Mouse (Mus musculus): ENCODE data around the gene Lrrc28. TPM values are rescaled to one million over a fixed set of nuclear protein-coding genes. Genes with fewer than 3 reads are reported as not detected.

Lrrc28 gene
- polyA plus RNA-seq, 1 experiment from 2014 or later: 39.7 TPM

GRCm38 (mm10) chr7:67681078-67681477 is 36.0 kb upstream of the Lrrc28 start:
- no peaks in the 10 kb centered on the region for H3K4me1 ChIP-seq (ENCODE audit: control insufficient read depth, insufficient read depth, low read length)
- H3K9ac ChIP-seq (replicated peaks; ENCODE audit: low read length): no peak overlapping the region
- ATAC-seq (ENCODE audit: low FRiP score, low TSS enrichment) (no peak), DNase-seq (no peak)
- H3K36me3 ChIP-seq (ENCODE audit: control insufficient read depth, insufficient read depth, low read length): 0 out of 2 replicates have a peak, but pooled peaks cover 4% of the 10 kb centered on the region
- no peak overlapping the region for H3K27ac ChIP-seq (replicated peaks; ENCODE audit: low read depth, low read length)
- H3K4me3 ChIP-seq (replicated peaks; ENCODE audit: low read depth, low read length): no peak overlapping the region
- no peak overlapping the region for H3K4me2 ChIP-seq (ENCODE audit: low read length)
- WGBS: 87% methylated on average over 9 of the region's 9 CpGs
- H3K9me3 ChIP-seq (ENCODE audit: control insufficient read depth, low read length): no peaks in the 10 kb centered on the region
- no peaks in the 10 kb centered on the region for H3K27me3 ChIP-seq (ENCODE audit: control insufficient read depth, insufficient read depth, low read length)

GRCm38 (mm10) chr7:67678878-67679499 is 33.9 kb upstream of the Lrrc28 start:
- Histone ChIP-seq H3K9ac (replicated peaks; ENCODE audit: low read length) (no peak overlapping the region), H3K36me3 (ENCODE audit: control insufficient read depth, insufficient read depth, low read length) (0 out of 2 replicates have a peak, but pooled peaks cover 4% of the 10 kb centered on the region), H3K27ac (replicated peaks; ENCODE audit: low read depth, low read length) (no peak overlapping the region), H3K27me3 (ENCODE audit: control insufficient read depth, insufficient read depth, low read length) (no peaks in the 10 kb centered on the region), H3K9me3 (ENCODE audit: control insufficient read depth, low read length) (no peaks in the 10 kb centered on the region), H3K4me1 (ENCODE audit: control insufficient read depth, insufficient read depth, low read length) (no peaks in the 10 kb centered on the region), H3K4me3 (replicated peaks; ENCODE audit: low read depth, low read length) (no peak overlapping the region), H3K4me2 (ENCODE audit: low read length) (no peak overlapping the region)
- no peak for DNase-seq
- WGBS: 96% methylated on average over 16 of the region's 16 CpGs
- ATAC-seq (ENCODE audit: low FRiP score, low TSS enrichment): no peak

GRCm38 (mm10) chr7:67673656-67674055 is 28.6 kb upstream of the Lrrc28 start:
- WGBS: 95% methylated on average over 5 of the region's 5 CpGs
- no peak for DNase-seq

GRCm38 (mm10) chr7:67672650-67673049 is 27.6 kb upstream of the Lrrc28 start:
- Histone ChIP-seq H3K4me3 (replicated peaks; ENCODE audit: low read depth, low read length) (no peak overlapping the region), H3K36me3 (ENCODE audit: control insufficient read depth, insufficient read depth, low read length) (no peaks in the 10 kb centered on the region; the same call in 1 of the 2 replicates), H3K4me1 (ENCODE audit: control insufficient read depth, insufficient read depth, low read length) (no peaks in the 10 kb centered on the region), H3K4me2 (ENCODE audit: low read length) (no peak overlapping the region), H3K27me3 (ENCODE audit: control insufficient read depth, insufficient read depth, low read length) (no peaks in the 10 kb centered on the region), H3K9ac (replicated peaks; ENCODE audit: low read length) (no peak overlapping the region), H3K27ac (replicated peaks; ENCODE audit: low read depth, low read length) (no peak overlapping the region), H3K9me3 (ENCODE audit: control insufficient read depth, low read length) (no peaks in the 10 kb centered on the region)
- ATAC-seq (ENCODE audit: low FRiP score, low TSS enrichment) (peak; percentile 66; the same call in 1 of the 2 replicates), DNase-seq (peak; percentile 96)
- 9% methylated on average over 10 of the region's 10 CpGs for WGBS

More at GRCm38 (mm10) chr7:67673656-67674055, 28.6 kb upstream of the Lrrc28 start:
- Histone ChIP-seq H3K4me2 (ENCODE audit: low read length) (no peak overlapping the region), H3K4me3 (replicated peaks; ENCODE audit: low read depth, low read length) (no peak overlapping the region), H3K36me3 (ENCODE audit: control insufficient read depth, insufficient read depth, low read length) (no peaks in the 10 kb centered on the region; the same call in 1 of the 2 replicates), H3K27ac (replicated peaks; ENCODE audit: low read depth, low read length) (no peak overlapping the region), H3K9ac (replicated peaks; ENCODE audit: low read length) (no peak overlapping the region), H3K9me3 (ENCODE audit: control insufficient read depth, low read length) (no peaks in the 10 kb centered on the region), H3K27me3 (ENCODE audit: control insufficient read depth, insufficient read depth, low read length) (no peaks in the 10 kb centered on the region), H3K4me1 (ENCODE audit: control insufficient read depth, insufficient read depth, low read length) (no peaks in the 10 kb centered on the region)
- no peak for ATAC-seq (ENCODE audit: low FRiP score, low TSS enrichment)

GRCm38 (mm10) chr7:67670965-67671364 is 25.9 kb upstream of the Lrrc28 start:
- Histone ChIP-seq H3K9ac (replicated peaks; ENCODE audit: low read length) (no peak overlapping the region), H3K27ac (replicated peaks; ENCODE audit: low read depth, low read length) (no peak overlapping the region), H3K4me3 (replicated peaks; ENCODE audit: low read depth, low read length) (no peak overlapping the region), H3K27me3 (ENCODE audit: control insufficient read depth, insufficient read depth, low read length) (no peaks in the 10 kb centered on the region), H3K9me3 (ENCODE audit: control insufficient read depth, low read length) (no peaks in the 10 kb centered on the region), H3K4me2 (ENCODE audit: low read length) (no peak overlapping the region), H3K36me3 (ENCODE audit: control insufficient read depth, insufficient read depth, low read length) (no peaks in the 10 kb centered on the region; the same call in 1 of the 2 replicates), H3K4me1 (ENCODE audit: control insufficient read depth, insufficient read depth, low read length) (no peaks in the 10 kb centered on the region)
- whole genome bisulfite sequencing: 100% methylated on average over 1 of the region's 1 CpGs
- ATAC-seq (ENCODE audit: low FRiP score, low TSS enrichment) (no peak), DNase-seq (no peak)

- no peak overlapping the region for H3K27ac ChIP-seq (replicated peaks; ENCODE audit: low read depth, low read length)
- DNase-seq: no peak
- H3K4me3 ChIP-seq (replicated peaks; ENCODE audit: low read depth, low read length): no peak overlapping the region
- H3K27me3 ChIP-seq (ENCODE audit: control insufficient read depth, insufficient read depth, low read length): no peaks in the 10 kb centered on the region
- no peak overlapping the region for H3K9ac ChIP-seq (replicated peaks; ENCODE audit: low read length)
- H3K4me1 ChIP-seq (ENCODE audit: control insufficient read depth, insufficient read depth, low read length): no peaks in the 10 kb centered on the region
- no peaks in the 10 kb centered on the region for H3K9me3 ChIP-seq (ENCODE audit: control insufficient read depth, low read length)
- ATAC-seq (ENCODE audit: low FRiP score, low TSS enrichment): no peak
- no peaks in the 10 kb centered on the region for H3K36me3 ChIP-seq (ENCODE audit: control insufficient read depth, insufficient read depth, low read length)
- 75% methylated on average over 14 of the region's 14 CpGs for WGBS
- no peak overlapping the region for H3K4me2 ChIP-seq (ENCODE audit: low read length)
These were observed 19.1 kb upstream of the Lrrc28 start for GRCm38 (mm10) chr7:67663981-67664694.

GRCm38 (mm10) chr7:67662424-67662823 is 17.4 kb upstream of the Lrrc28 start:
- H3K4me1 ChIP-seq (ENCODE audit: control insufficient read depth, insufficient read depth, low read length): no peaks in the 10 kb centered on the region
- H3K27me3 ChIP-seq (ENCODE audit: control insufficient read depth, insufficient read depth, low read length): no peaks in the 10 kb centered on the region
- WGBS: 87% methylated on average over 5 of the region's 5 CpGs
- H3K4me2 ChIP-seq (ENCODE audit: low read length): no peak overlapping the region
- H3K9me3 ChIP-seq (ENCODE audit: control insufficient read depth, low read length): no peaks in the 10 kb centered on the region
- DNase-seq: no peak
- no peak overlapping the region for H3K4me3 ChIP-seq (replicated peaks; ENCODE audit: low read depth, low read length)
- no peak overlapping the region for H3K9ac ChIP-seq (replicated peaks; ENCODE audit: low read length)
- H3K36me3 ChIP-seq (ENCODE audit: control insufficient read depth, insufficient read depth, low read length): no peaks in the 10 kb centered on the region
- H3K27ac ChIP-seq (replicated peaks; ENCODE audit: low read depth, low read length): no peak overlapping the region
- ATAC-seq (ENCODE audit: low FRiP score, low TSS enrichment): no peak

- H3K27me3 ChIP-seq (ENCODE audit: control insufficient read depth, insufficient read depth, low read length): no peaks in the 10 kb centered on the region
- DNase-seq (no peak), ATAC-seq (ENCODE audit: low FRiP score, low TSS enrichment) (no peak)
- H3K4me2 ChIP-seq (ENCODE audit: low read length): no peak overlapping the region
- no peaks in the 10 kb centered on the region for H3K9me3 ChIP-seq (ENCODE audit: control insufficient read depth, low read length)
- no peak overlapping the region for H3K4me3 ChIP-seq (replicated peaks; ENCODE audit: low read depth, low read length)
- H3K27ac ChIP-seq (replicated peaks; ENCODE audit: low read depth, low read length): no peak overlapping the region
- no peak overlapping the region for H3K9ac ChIP-seq (replicated peaks; ENCODE audit: low read length)
- no peaks in the 10 kb centered on the region for H3K4me1 ChIP-seq (ENCODE audit: control insufficient read depth, insufficient read depth, low read length)
- H3K36me3 ChIP-seq (ENCODE audit: control insufficient read depth, insufficient read depth, low read length): no peaks in the 10 kb centered on the region
- WGBS: 95% methylated on average over 4 of the region's 4 CpGs
These were observed 13.0 kb upstream of the Lrrc28 start for GRCm38 (mm10) chr7:67658110-67658509.

- ATAC-seq (ENCODE audit: low FRiP score, low TSS enrichment): peak; percentile 58; the same call in 1 of the 2 replicates
- no peak overlapping the region for H3K27ac ChIP-seq (replicated peaks; ENCODE audit: low read depth, low read length)
- no peak overlapping the region for H3K4me3 ChIP-seq (replicated peaks; ENCODE audit: low read depth, low read length)
- peak overlapping the region; percentile 27 for H3K4me2 ChIP-seq (ENCODE audit: low read length)
- H3K9ac ChIP-seq (replicated peaks; ENCODE audit: low read length): no peak overlapping the region
- no peaks in the 10 kb centered on the region for H3K4me1 ChIP-seq (ENCODE audit: control insufficient read depth, insufficient read depth, low read length)
- no peaks in the 10 kb centered on the region for H3K9me3 ChIP-seq (ENCODE audit: control insufficient read depth, low read length)
- no peaks in the 10 kb centered on the region for H3K27me3 ChIP-seq (ENCODE audit: control insufficient read depth, insufficient read depth, low read length)
- 5% methylated on average over 1 of the region's 1 CpGs for WGBS
- peak; percentile 67 for DNase-seq
- no peaks in the 10 kb centered on the region for H3K36me3 ChIP-seq (ENCODE audit: control insufficient read depth, insufficient read depth, low read length)
These were observed 10.1 kb upstream of the Lrrc28 start for GRCm38 (mm10) chr7:67655186-67655585.

Data from midbrain, embryonic 14.5 days (tissue).